Mouse (Mus musculus): ENCODE data around the gene Kank2. TPM values are rescaled to one million over a fixed set of nuclear protein-coding genes. Genes with fewer than 3 reads are reported as not detected.
A peak's percentile ranks its signal among the peaks of the same experiment; 100 is the strongest.

Gene Kank2
- total and polyA plus RNA-seq, 3 experiments: 7.6 to 16.3 TPM; not detected in 1

DNA sequence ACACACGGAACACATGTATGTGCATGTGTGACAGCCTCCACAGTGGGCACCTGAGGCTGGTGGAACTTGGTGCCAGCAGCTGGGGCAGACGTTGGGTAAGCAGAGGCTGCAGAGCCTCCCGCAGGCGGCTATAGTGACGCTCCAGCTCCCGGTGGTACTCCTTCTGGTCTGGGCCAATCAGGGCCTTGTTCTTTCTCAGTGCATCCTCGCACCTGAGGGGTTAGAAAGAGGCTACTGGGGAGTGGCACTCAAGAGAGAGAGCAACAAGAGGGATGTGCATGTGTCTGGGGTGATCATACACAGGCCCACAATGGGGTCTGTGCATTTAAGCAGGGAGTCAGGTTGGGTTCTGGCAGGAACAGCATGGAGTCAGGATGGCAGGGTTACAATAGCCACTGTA lies 2.6 kb upstream of the Kank2 start:
- no peak for DNase-seq (ENCODE audit: low read depth, low spot score)

DNA sequence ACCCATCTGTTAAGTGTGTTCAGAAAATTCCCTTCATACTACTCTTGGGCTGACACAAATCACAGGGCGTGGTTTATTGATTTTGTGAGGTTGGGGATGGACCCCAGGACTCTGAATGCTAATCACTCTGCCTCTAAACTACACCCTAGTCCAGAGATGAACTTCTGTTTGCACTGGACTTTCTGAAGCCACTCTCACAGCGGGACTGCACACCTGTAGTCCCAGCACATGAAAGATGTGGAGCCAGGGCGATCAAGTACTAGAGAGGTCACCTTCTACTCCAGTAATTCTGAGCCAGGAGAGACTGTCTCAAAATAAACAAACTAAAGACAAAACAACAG lies 436 bp upstream of the Kank2 start:
- H3K4me3 ChIP-seq (ENCODE audit: control insufficient read depth in 1 of 2, insufficient read depth in 1 of 2, low read depth in 2 of 2, low read length in 2 of 2): peak overlapping the region; percentile 62 to 93
- no peak overlapping the region for H3K27ac ChIP-seq (ENCODE audit: control insufficient read depth, low read depth, low read length)
- H3K4me1 ChIP-seq (ENCODE audit: control insufficient read depth in 1 of 2, insufficient read depth in 2 of 2, low read length in 2 of 2): peaks cover 4 to 7% of the 10 kb centered on the region in 2 experiments; a peak in 3 of 4 replicates
- DNase-seq (ENCODE audit: low read depth, low spot score): no peak
- no peaks in the 10 kb centered on the region for H3K27me3 ChIP-seq (ENCODE audit: control insufficient read depth in 1 of 2, insufficient read depth in 2 of 2, low read length in 2 of 2)
- no peaks in the 10 kb centered on the region for H3K9me3 ChIP-seq (replicated peaks; ENCODE audit: insufficient read depth, low read length)
- H3K36me3 ChIP-seq (ENCODE audit: control insufficient read depth in 1 of 2, insufficient read depth in 2 of 2, low read length in 2 of 2): no peaks in the 10 kb centered on the region
- H3K9ac ChIP-seq (ENCODE audit: control insufficient read depth, low read depth, low read length, poor library complexity, severe bottlenecking): no peak overlapping the region
- no peaks in the 10 kb centered on the region; the same call in 1 of the 2 replicates for H3K79me2 ChIP-seq (ENCODE audit: control insufficient read depth, insufficient read depth, low read length, poor library complexity)
- TF ChIP-seq HCFC1 (IDR thresholded peaks at IDR 0.05; ENCODE audit: low read depth, low read length) (no peak), EP300 (IDR thresholded peaks at IDR 0.05; ENCODE audit: low read depth in 1 of 2, low read length in 2 of 2) (no peak), TAL1 (IDR thresholded peaks at IDR 0.05; ENCODE audit: low read length) (no peak), CHD1 (IDR thresholded peaks at IDR 0.05; ENCODE audit: low read depth, low read length) (no peak), MAFK (IDR thresholded peaks at IDR 0.05; ENCODE audit: borderline replicate concordance, low read depth, low read length) (no peak), MYC (IDR thresholded peaks at IDR 0.05; ENCODE audit: low read depth, low read length) (no peak), UBTF (IDR thresholded peaks at IDR 0.05; ENCODE audit: borderline replicate concordance, insufficient read depth, low read depth, low read length) (no peak), MXI1 (IDR thresholded peaks at IDR 0.05; ENCODE audit: low read depth, low read length) (no peak), POLR2AphosphoS2 (IDR thresholded peaks at IDR 0.05; ENCODE audit: low read length) (no peak), MAZ (IDR thresholded peaks at IDR 0.05; ENCODE audit: low read depth, low read length) (no peak), GATA1 (IDR thresholded peaks at IDR 0.05; ENCODE audit: low read depth, low read length) (no peak), RAD21 (IDR thresholded peaks at IDR 0.05; ENCODE audit: low read depth, low read length) (no peak), E2F4 (IDR thresholded peaks at IDR 0.05; ENCODE audit: borderline replicate concordance, low read depth, low read length) (no peak), ETS1 (IDR thresholded peaks at IDR 0.05; ENCODE audit: low read depth, low read length) (no peak), BHLHE40 (IDR thresholded peaks at IDR 0.05; ENCODE audit: borderline replicate concordance, low read depth, low read length) (no peak), GABPA (IDR thresholded peaks at IDR 0.05; ENCODE audit: low read depth, low read length) (no peak), TCF12 (IDR thresholded peaks at IDR 0.05; ENCODE audit: low read depth, low read length) (no peak), USF2 (IDR thresholded peaks at IDR 0.05; ENCODE audit: borderline replicate concordance in 1 of 2, insufficient read depth in 1 of 2, low read depth in 1 of 2, low read length in 2 of 2) (no peak), SIN3A (IDR thresholded peaks at IDR 0.05; ENCODE audit: low read length) (no peak), ZNF384 (IDR thresholded peaks at IDR 0.05; ENCODE audit: low read depth, low read length) (no peak)

More for the DNA sequence above, 2.6 kb upstream of the Kank2 start:
- no peaks in the 10 kb centered on the region; the same call in 1 of the 2 replicates for H3K79me2 ChIP-seq (ENCODE audit: control insufficient read depth, insufficient read depth, low read length, poor library complexity)
- no peak for TF ChIP-seq CTCF (IDR thresholded peaks at IDR 0.05 in 2 of 3, conservative IDR thresholded peaks at IDR 0.05 in 1 of 3; ENCODE audit: control insufficient read depth in 1 of 3, insufficient read depth in 1 of 3, low read depth in 2 of 3, low read length in 3 of 3, poor library complexity in 1 of 3, severe bottlenecking in 1 of 3)
- no peak for TF ChIP-seq EP300 (IDR thresholded peaks at IDR 0.05; ENCODE audit: low read depth in 1 of 2, low read length in 2 of 2)
- no peak for TF ChIP-seq KAT2A (conservative IDR thresholded peaks at IDR 0.05; ENCODE audit: low read depth, low read length)
- TF ChIP-seq E2F4 (IDR thresholded peaks at IDR 0.05; ENCODE audit: borderline replicate concordance, low read depth, low read length): no peak
- no peak for TF ChIP-seq TAL1 (IDR thresholded peaks at IDR 0.05; ENCODE audit: low read length)
- no peak for TF ChIP-seq ZNF384 (IDR thresholded peaks at IDR 0.05; ENCODE audit: low read depth, low read length)
- TF ChIP-seq POLR2A (IDR thresholded peaks at IDR 0.05; ENCODE audit: control insufficient read depth in 1 of 2, insufficient read depth in 1 of 2, low read depth in 1 of 2, low read length in 2 of 2, poor library complexity in 1 of 2): no peak
- TF ChIP-seq ZKSCAN1 (IDR thresholded peaks at IDR 0.05; ENCODE audit: low read depth, low read length): no peak
- TF ChIP-seq MEF2A (IDR thresholded peaks at IDR 0.05; ENCODE audit: extremely low read depth, insufficient replicate concordance, low read depth, low read length, poor library complexity, severe bottlenecking): no peak
- TF ChIP-seq POLR2AphosphoS2 (IDR thresholded peaks at IDR 0.05; ENCODE audit: low read length): no peak
- H3K27me3 ChIP-seq (ENCODE audit: control insufficient read depth in 1 of 2, insufficient read depth in 2 of 2, low read length in 2 of 2): no peaks in the 10 kb centered on the region
- H3K4me3 ChIP-seq (ENCODE audit: control insufficient read depth in 1 of 2, insufficient read depth in 1 of 2, low read depth in 2 of 2, low read length in 2 of 2): no peak overlapping the region
- no peaks in the 10 kb centered on the region for H3K9me3 ChIP-seq (replicated peaks; ENCODE audit: insufficient read depth, low read length)
- no peak overlapping the region for H3K9ac ChIP-seq (ENCODE audit: control insufficient read depth, low read depth, low read length, poor library complexity, severe bottlenecking)
- H3K36me3 ChIP-seq (ENCODE audit: control insufficient read depth in 1 of 2, insufficient read depth in 2 of 2, low read length in 2 of 2): no peaks in the 10 kb centered on the region
- no peak overlapping the region for H3K27ac ChIP-seq (ENCODE audit: control insufficient read depth, low read depth, low read length)
- peaks cover 4 to 7% of the 10 kb centered on the region in 2 experiments; a peak in 3 of 4 replicates for H3K4me1 ChIP-seq (ENCODE audit: control insufficient read depth in 1 of 2, insufficient read depth in 2 of 2, low read length in 2 of 2)

All from MEL (cell line).